Mouse (Mus musculus) thymus, postnatal 14 days (tissue): Measurements from ENCODE around the gene Med7.

Source experiments
- DNase-seq: peaks from one replicate; pipeline ENCODE4 v3.0.0; 2021

The Med7 gene

GRCm38 (mm10) chr11:46430123-46430522 lies 6.6 kb upstream of the Med7 start:
- DNase-seq = no peak

DNA sequence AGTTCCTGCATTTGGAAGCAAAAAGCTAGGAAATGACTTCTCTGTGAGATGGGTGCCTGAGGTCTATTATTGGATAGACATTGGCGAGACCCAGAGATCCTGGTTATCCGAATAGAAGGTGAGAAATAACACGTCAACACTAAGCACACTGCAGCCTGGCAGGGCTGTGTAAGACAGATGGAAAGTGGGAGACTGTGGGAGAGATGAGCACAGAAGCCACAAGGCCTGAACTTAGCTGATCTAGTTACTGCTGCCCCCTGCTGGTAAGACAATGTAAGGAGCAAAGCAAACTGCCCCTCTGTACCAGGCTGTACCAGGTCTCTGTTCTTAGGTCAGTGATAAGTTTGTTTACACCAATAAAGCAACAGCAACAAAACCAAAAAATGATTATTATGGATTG lies 5.6 kb upstream of the Med7 start:
- DNase-seq = peak; percentile 91

- DNase-seq = no peak
These were observed 1.4 kb upstream of the Med7 start for GRCm38 (mm10) chr11:46435363-46435762.

DNA sequence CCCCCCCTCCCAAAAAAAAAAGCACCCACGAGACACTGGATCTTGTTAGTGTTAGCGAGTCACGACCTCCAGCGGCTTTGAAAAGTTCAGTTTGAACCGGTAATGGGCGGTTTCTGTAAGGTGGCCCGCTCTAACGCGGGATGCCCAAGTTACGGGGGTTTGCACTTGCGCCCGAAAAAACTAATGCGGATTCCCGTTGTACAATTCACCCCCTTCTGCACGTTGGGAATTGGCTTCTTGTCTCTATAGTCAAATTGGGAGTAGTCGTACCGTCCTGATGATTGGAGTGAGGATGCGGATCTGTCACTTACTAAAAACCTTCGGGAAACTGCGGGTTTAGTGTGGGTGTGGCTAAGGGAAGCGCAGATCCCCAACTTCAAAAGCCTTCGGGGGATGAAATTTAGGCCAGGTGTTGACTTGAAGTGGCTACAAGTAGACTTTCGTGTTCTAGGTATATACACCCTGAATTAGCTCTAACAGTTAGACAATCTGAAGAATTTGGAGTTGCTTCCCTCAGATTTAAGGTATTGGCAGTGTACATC lies 805 bp downstream of the Med7 start:
- peak; percentile 45 for DNase-seq

DNA sequence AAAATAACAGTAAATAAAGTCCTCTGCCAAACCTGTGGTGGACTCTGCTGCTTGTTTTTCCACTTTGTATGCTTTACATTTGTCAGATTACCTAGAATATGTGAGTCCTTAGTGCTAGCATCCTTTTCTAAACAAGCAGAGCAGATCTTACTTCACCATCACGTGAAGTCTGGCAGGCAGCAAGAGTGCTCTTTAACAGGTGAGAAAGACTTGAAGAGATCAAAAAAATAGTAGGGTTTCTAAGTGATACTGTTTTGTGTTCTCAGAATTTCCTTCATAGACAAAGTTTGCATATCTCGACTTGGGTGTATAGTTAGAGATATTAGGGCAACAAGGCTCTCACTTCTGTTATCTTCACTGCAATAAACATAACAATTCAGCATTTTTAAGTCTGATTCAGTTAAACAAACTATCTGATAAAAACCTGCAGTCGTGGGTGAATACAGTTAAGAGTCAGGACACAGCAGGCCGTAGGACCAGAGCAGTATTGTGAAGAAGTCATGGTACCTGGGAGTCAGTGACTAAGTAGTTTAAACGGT lies 2.3 kb downstream of the Med7 start:
- no peak for DNase-seq

DNA sequence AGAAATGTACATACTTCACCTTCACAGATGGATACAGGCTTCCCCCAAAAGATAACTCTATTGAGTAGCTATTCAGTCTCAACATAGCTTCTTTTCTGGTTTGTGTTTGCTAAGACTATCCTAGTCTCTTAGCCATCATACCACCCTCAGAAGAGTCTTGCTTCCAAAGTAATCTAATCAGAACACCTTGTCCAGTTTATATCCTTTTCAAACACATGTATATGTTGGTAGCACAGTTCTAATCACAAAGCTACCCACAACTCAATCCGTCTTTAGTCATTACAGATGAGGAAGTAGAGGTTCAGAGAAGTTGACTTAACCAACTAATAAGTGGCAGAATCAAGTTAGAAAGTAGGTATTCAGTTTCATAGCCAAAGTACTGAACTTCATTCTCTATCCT lies 5.0 kb downstream of the Med7 start:
- no peak for DNase-seq

- DNase-seq = no peak
These were observed 6.4 kb downstream of the Med7 start for GRCm38 (mm10) chr11:46443152-46443551.

DNA sequence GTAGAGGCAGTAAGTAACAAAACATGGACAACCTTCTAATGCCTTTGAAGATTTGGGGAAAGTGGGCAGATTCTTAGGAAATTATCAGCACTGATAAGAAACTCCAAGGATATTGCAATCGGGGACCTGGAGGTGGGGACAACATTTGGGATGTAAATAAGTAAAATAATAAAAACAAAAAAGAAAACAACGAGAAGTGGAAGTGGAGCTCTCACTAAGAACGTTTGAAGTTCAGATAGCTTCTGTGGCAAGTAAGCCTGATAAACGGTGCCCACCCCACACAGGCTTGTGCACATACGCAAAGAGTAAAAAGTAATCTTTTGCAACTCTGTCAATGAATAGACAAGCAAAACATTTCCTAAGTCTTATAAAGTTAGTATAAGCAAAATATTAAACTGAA lies 7.3 kb downstream of the Med7 start:
- no peak for DNase-seq

DNA sequence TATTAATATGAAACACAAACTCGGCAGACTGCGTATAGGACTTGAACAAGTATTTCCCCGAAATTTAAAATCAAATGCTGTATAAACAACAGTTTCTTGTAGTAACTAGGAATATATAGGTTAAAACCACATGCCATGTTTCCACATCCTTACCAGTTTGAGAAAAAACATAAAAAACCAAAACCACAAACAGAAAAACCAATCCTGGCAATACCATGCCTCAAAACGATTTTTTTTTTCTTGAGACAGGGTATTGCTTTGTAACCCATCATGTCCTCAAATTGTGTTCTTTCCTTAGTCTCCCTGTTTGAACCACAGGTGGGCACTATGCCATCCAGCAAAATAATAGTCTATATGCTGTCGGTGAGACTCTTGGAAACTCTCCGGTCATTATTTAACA lies 9.4 kb downstream of the Med7 start:
- no peak for DNase-seq

DNA sequence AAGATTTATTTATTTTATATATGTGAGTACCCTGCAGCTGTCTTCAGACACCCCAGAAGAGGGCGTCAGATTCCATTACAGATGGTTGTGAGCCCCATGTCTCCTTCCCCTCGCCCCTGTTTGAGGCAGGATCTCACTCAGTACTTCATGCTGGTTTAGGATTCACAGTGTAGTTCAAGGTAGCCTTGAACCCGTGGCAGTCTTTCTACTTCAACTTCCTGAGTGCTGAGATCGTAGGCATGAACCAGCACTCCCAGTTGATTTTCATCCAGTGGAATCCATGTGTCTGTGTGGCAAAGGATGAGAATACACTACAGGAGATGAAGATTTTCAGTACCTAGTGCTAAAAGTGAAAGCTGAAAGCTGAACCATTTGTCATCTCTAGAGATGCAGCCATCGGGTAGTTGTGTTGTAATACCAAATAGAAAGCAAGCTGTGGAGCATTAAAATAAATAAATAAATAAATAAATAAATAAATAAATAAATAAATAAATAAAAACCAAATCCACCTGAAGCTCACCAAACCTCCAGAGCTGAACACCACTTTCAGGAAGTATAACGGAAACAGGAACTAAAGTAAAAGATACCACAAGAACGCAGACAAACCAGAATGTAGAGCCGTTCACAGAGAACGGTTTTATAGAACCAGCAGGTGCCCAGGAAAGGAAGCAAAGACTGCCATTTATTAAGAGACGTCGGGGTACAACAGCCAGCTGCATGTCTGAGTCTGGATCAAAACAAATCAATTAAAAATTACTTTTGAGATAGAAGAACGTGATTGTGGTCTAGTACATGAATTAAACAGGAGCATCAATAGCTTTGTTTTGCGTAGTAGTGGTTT lies 11.1 kb downstream of the Med7 start:
- DNase-seq = peak; percentile 47

- DNase-seq = no peak
These were observed 12.8 kb downstream of the Med7 start for GRCm38 (mm10) chr11:46449461-46450080.

DNA sequence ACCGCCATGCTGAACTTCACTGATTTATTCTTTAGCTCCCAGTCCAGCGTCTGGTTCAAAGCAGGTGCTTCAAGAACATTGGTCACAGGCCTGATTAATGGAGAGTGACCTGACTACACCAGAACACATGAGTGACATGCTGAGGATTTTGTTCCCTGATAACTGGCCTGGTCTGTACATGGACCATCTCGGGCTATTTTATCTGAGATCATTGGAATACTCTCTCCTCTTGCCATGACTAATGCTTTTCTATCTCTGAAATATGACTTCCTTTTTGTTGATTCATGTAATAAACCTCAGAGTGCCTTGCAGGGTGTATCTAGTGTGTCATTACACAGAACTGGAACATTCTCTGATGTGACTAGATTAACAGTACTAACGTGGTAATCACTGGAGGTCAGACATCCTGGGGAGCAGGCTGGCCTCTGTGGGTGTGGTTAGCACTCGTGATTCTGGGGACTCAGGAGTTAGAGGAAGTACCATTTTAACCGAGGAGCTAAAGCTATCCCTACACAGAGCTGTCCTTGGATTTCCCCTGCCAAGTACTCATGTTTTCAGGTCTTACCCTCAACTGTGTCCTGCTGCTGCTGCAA lies 17.8 kb downstream of the Med7 start, which contains the start of gene Havcr2:
Havcr2 (plus strand) TSS at position 483 of the 593 bp plus-strand sequence.
- DNase-seq = no peak

DNA sequence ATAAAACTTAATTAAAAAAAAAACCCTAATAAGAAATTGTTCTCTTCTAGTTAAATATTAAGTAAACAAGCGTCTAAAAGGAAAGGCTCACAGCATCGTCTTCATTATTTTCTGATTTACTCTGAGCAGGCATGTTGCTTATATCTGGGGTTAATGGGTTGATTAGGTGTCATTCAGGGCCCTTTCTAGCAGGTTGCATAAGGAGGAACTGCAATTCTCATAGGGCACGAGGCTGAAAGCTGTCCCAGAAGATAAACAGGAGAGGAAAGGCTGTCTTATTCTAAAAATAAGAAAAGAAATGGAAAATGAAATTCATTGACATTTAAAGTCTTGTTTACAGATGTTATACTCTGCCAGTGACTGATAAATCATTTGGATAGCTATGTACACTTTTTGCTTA lies 23.2 kb downstream of the Med7 start:
- DNase-seq = no peak

DNA sequence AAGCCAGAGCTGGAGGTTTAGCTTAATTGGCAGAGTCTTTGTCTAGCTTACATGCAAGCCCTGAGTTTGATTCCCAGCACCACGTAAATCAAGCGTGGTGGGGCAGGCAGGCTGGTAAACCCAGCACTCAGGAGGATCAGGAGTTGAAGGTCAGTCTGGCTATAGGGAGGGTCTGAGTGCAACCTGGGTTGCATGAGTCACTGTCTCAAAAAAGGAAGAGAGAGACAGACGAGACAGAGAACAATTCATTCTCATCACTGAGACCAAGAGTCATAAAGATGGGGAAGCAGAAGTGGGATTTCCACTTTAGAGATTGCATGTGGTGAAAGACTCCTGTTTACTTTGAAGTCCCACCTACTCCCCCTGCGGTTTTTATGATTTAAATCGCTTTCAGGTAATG lies 24.6 kb downstream of the Med7 start:
- no peak for DNase-seq

DNA sequence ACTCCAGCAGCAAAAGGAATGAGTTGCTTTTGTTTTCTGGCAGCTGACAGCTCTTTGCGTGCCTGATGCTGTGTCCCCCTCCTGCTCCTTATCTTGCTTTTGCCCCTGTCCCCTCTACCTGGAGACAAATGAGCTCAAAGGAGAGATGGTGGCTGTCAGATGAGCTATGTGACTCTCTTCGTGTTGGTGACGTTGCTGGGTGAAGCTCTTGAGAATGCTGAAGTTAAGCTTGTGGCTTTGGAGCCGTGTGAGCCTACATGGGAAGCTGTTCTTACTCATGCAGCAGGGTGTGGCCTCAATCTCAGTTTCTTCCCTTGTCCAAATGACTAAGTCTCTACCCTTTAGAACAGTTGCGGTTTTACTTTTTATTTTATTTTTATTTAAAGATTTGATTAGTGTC lies 25.2 kb downstream of the Med7 start:
- DNase-seq = no peak

GRCm38 (mm10) chr11:46466878-46467277 lies 30.2 kb downstream of the Med7 start:
- DNase-seq = no peak

DNA sequence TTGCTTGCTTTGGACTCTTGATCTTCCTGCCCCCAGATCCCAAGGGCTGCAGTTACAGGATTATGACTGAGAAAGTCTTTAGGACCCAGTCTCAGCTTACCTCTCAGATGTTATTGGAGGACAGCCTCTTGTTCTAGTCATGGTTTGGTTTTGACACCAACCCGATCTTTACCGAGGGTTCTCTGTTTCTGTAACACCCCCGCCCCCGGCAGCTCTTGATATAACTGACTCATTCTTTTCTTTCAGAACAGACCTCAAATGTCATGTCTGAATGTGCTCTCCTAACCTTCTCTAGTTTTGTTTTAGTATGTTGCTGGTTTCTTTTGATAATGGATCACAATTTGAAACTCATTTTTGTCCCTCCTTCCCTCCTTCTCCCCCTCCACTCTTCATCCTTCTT lies 37.5 kb downstream of the Med7 start:
- no peak for DNase-seq

DNA sequence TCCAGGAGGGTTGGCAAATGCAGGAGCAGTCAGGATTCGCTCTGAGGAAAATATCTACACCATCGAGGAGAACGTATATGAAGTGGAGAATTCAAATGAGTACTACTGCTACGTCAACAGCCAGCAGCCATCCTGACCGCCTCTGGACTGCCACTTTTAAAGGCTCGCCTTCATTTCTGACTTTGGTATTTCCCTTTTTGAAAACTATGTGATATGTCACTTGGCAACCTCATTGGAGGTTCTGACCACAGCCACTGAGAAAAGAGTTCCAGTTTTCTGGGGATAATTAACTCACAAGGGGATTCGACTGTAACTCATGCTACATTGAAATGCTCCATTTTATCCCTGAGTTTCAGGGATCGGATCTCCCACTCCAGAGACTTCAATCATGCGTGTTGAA lies 42.6 kb downstream of the Med7 start:
- no peak for DNase-seq

- no peak for DNase-seq
These were observed 43.8 kb downstream of the Med7 start for GRCm38 (mm10) chr11:46480517-46480916.

- DNase-seq = no peak
These were observed 51.5 kb downstream of the Med7 start for GRCm38 (mm10) chr11:46488231-46488630.

DNA sequence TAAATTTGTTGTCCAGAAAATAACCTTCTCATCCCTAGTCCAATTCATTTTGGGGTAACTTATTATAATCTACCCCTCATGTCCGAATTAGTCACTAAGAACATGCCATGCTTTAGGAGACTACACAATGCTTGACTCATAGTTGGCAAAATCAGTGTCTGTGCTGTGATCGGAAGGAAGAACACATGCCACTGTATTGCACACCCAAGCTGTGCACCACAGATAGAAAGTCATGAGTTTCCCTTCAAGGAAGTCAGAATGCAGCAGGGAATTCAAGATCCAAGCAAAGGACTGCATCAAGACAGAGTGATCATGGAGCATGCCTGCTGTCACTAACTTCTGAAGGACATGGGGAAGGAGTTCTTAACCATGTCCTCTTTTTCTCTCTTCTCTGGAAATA lies 51.9 kb downstream of the Med7 start:
- DNase-seq = no peak
